Mouse (Mus musculus) hindbrain, embryonic 11.5 days (tissue): ENCODE data around the gene Fam162b. TPM values are rescaled to one million over a fixed set of nuclear protein-coding genes. Genes with fewer than 3 reads are reported as not detected.

ENCODE experiments used
- ATAC-seq: fragments of 200-750 bp; cut with Nextera tagmentation; 2 replicates; pipeline ENCODE4 v1.8.0; 2017; ENCODE audit warnings: mild to moderate bottlenecking, moderate TSS enrichment, moderate library complexity; ENCODE audit not compliant: low FRiP score
- DNase-seq: peaks from one replicate; pipeline ENCODE4 v3.0.0-alpha.2; 2015; ENCODE audit warnings: low spot score
- H3K27ac ChIP-seq: fragments of 300-500 bp; sonication (generic); 2 replicates; pipeline ENCODE4 v1.5.1; 2014; ENCODE audit warnings: mild to moderate bottlenecking, low read depth, low read length
- H3K27me3 ChIP-seq: fragments of 300-500 bp; sonication (generic); 2 replicates; pipeline ENCODE4 v1.6.1; 2014; ENCODE audit warnings: mild to moderate bottlenecking, low read length, moderate library complexity, mixed read lengths; ENCODE audit not compliant: control insufficient read depth, insufficient read depth
- H3K36me3 ChIP-seq: fragments of 300-500 bp; sonication (generic); 2 replicates; pipeline ENCODE4 v1.6.1; 2014; ENCODE audit warnings: mild to moderate bottlenecking, low read length, moderate library complexity, mixed read lengths; ENCODE audit not compliant: control insufficient read depth, insufficient read depth
- H3K4me1 ChIP-seq: fragments of 300-500 bp; sonication (generic); replicated peaks from 2 replicates; pipeline ENCODE4 v1.6.1; 2014; ENCODE audit warnings: low read length, mixed read lengths; ENCODE audit not compliant: control insufficient read depth, insufficient read depth
- H3K4me2 ChIP-seq: fragments of 300-500 bp; sonication (generic); replicated peaks from 2 replicates; pipeline ENCODE4 v1.6.1; 2014; ENCODE audit warnings: mild to moderate bottlenecking, low read depth, low read length
- H3K4me3 ChIP-seq: fragments of 300-500 bp; sonication (generic); 2 replicates; pipeline ENCODE4 v1.5.1; 2014; ENCODE audit warnings: low read depth, low read length
- H3K9ac ChIP-seq: fragments of 300-500 bp; sonication (generic); 2 replicates; pipeline ENCODE4 v1.6.1; 2014; ENCODE audit warnings: low read depth, low read length
- H3K9me3 ChIP-seq: fragments of 300-500 bp; sonication (generic); 2 replicates; pipeline ENCODE4 v1.6.1; 2016; ENCODE audit warnings: low read length; ENCODE audit not compliant: control insufficient read depth
- WGBS: fragments of 180-500 bp; shearing (Covaris S2); extraction: QIAGEN DNeasy Blood & Tissue Kit; methylation state at CpG from one replicate; pipeline ENCODE4 v1.1.7; 2014; 5-methylcytosine and 5-hydroxymethylcytosine counted together
- polyA plus RNA-seq: library from polyadenylated mRNA; unstranded; fragments of >200 nt; fragmentation: Nextera tagmentation; extraction: Ambion mirVana; gene quantifications from 2 replicates; pipeline ENCODE4 v1.2.1, GENCODE M21; 2014

Gene Fam162b
- 2.1 and 4.5 TPM in 2 replicates for polyA plus RNA-seq

GRCm38 (mm10) chr10:51590139-51590574, at the start of gene Fam162b:
Fam162b (minus strand) TSS chr10:51590517.
- no peak within 1 kb of the TSS for H3K27ac ChIP-seq
- no peaks in the 10 kb centered on the region for H3K4me1 ChIP-seq
- no peak within 1 kb of the TSS for H3K9ac ChIP-seq
- DNase-seq (peak; percentile 21), ATAC-seq (peak; percentile 60)
- H3K27me3 ChIP-seq = peaks cover 4% of the 10 kb centered on the region
- 2% methylated on average over 19 of the region's 19 CpGs for WGBS
- no peaks in the 10 kb centered on the region for H3K36me3 ChIP-seq
- H3K4me2 ChIP-seq = peak within 1 kb of the TSS; percentile 34
- H3K4me3 ChIP-seq = peak within 1 kb of the TSS; percentile 4; the same call in 1 of the 2 replicates
- no peaks in the 10 kb centered on the region for H3K9me3 ChIP-seq

GRCm38 (mm10) chr10:51631411-51632136, 41.3 kb upstream of the Fam162b start, which contains the start of gene Gprc6a:
Gprc6a (minus strand) TSS chr10:51631461.
- H3K9me3 ChIP-seq = no peaks in the 10 kb centered on the region
- no peak within 1 kb of the TSS for H3K27ac ChIP-seq
- DNase-seq (no peak), ATAC-seq (no peak)
- H3K4me1 ChIP-seq = no peaks in the 10 kb centered on the region
- H3K4me2 ChIP-seq = no peak within 1 kb of the TSS
- no peak within 1 kb of the TSS for H3K4me3 ChIP-seq
- 89% methylated on average over 8 of the region's 8 CpGs for WGBS
- no peaks in the 10 kb centered on the region for H3K27me3 ChIP-seq
- H3K36me3 ChIP-seq = no peaks in the 10 kb centered on the region
- no peak within 1 kb of the TSS for H3K9ac ChIP-seq

DNA sequence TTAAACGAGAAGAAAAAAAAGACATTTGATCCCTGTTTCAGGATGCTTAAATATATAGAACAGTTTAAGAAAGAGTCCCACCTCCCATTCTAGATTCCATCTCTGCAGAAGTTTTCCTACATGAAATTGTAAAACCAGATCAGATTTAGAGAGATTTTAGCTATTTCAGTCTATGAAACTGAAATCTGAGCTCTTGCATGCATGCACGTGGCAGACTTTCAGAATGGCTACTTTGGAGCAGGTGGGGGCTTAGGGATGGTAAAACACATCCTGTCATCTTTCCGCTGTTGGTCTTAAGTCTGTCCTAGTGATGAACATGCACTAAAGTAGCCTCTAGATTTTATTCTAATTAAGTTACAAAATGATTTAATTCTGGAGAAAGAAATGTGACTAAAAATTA, 30.9 kb upstream of the Fam162b start:
- Histone ChIP-seq H3K4me1 (no peaks in the 10 kb centered on the region), H3K9ac (no peak overlapping the region), H3K4me2 (no peak overlapping the region), H3K4me3 (no peak overlapping the region), H3K9me3 (no peaks in the 10 kb centered on the region), H3K36me3 (no peaks in the 10 kb centered on the region), H3K27ac (no peak overlapping the region), H3K27me3 (no peaks in the 10 kb centered on the region)
- DNase-seq (no peak), ATAC-seq (no peak)
- 84% methylated on average over 3 of the region's 3 CpGs for WGBS

- Histone ChIP-seq H3K4me1 (no peaks in the 10 kb centered on the region), H3K9ac (no peak overlapping the region), H3K27ac (no peak overlapping the region), H3K36me3 (no peaks in the 10 kb centered on the region), H3K27me3 (no peaks in the 10 kb centered on the region), H3K9me3 (no peaks in the 10 kb centered on the region), H3K4me2 (no peak overlapping the region), H3K4me3 (no peak overlapping the region)
- DNase-seq (no peak), ATAC-seq (no peak)
- WGBS = 72% methylated on average over 7 of the region's 7 CpGs
These were observed 29.8 kb upstream of the Fam162b start for GRCm38 (mm10) chr10:51620126-51620525.

GRCm38 (mm10) chr10:51618538-51618937, 28.2 kb upstream of the Fam162b start:
- H3K4me3 ChIP-seq = no peak overlapping the region
- 81% methylated on average over 2 of the region's 2 CpGs for WGBS
- DNase-seq = no peak
- ATAC-seq = no peak
- H3K27ac ChIP-seq = no peak overlapping the region
- no peaks in the 10 kb centered on the region for H3K27me3 ChIP-seq
- no peaks in the 10 kb centered on the region for H3K4me1 ChIP-seq
- no peak overlapping the region for H3K4me2 ChIP-seq
- no peaks in the 10 kb centered on the region for H3K9me3 ChIP-seq
- H3K9ac ChIP-seq = no peak overlapping the region
- no peaks in the 10 kb centered on the region for H3K36me3 ChIP-seq

DNA sequence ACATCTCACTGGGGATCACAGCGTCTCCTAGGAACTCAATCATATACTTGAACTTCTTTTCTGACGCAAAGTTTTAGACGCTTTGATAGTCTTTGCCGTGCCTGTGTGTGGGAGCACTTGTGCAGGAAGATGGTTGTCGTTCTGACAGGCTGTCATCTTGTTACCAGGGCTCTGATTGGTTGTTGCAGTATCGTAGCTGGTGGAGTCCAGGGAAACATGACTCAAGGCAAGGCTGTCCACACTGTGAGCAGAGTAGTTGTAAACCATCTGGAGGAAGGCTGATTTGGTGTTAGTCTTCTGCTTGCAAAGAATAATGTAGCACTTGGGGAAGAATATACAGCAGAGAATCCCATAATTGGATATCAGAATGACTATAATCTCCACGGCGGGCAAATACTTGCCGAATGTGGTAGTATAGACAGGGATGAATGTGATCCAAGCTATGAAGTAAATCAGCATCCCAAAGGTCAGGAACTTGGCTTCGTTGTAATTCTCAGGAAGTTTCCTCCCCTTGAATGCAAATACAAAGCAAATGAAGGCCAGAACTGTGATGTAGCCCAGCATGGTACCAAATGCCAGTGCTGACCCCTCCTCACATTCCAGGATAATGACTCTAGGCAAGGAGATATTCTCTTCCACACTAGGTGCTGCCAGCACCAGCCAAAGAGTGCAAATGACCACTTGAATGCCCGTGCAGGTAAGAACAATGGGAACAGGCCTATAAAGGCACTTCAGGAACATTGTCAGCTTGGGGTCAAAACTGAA, 24.7 kb upstream of the Fam162b start:
- Histone ChIP-seq H3K9ac (no peak overlapping the region), H3K27me3 (no peaks in the 10 kb centered on the region), H3K4me2 (no peak overlapping the region), H3K36me3 (no peaks in the 10 kb centered on the region), H3K27ac (no peak overlapping the region), H3K4me1 (no peaks in the 10 kb centered on the region), H3K9me3 (no peaks in the 10 kb centered on the region), H3K4me3 (no peak overlapping the region)
- ATAC-seq (no peak), DNase-seq (no peak)
- WGBS = 69% methylated on average over 11 of the region's 11 CpGs

DNA sequence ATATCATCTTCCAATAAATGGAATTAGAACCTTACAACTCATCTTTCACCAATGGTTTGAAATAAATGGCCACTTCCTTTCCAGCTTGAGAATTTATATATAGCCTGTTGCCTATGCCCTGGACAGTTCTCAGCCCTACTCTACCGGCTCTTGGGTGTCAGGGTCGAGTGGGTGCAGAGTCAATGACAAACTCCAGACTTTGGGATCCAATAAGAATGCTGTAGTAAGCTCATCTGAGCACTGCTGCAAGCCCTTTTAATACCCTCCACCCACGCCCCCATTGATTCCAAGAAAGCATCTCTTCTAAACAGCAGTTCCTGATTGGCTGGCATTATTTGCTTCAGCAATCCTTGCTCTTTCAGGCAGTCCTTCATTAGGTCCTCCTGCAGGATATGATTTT, 23.1 kb upstream of the Fam162b start:
- no peak overlapping the region for H3K4me3 ChIP-seq
- ATAC-seq = no peak
- no peak for DNase-seq
- H3K36me3 ChIP-seq = no peaks in the 10 kb centered on the region
- H3K4me1 ChIP-seq = no peaks in the 10 kb centered on the region
- no peak overlapping the region for H3K27ac ChIP-seq
- H3K9me3 ChIP-seq = no peaks in the 10 kb centered on the region
- no peak overlapping the region for H3K9ac ChIP-seq
- H3K4me2 ChIP-seq = no peak overlapping the region
- 77% methylated on average over 3 of the region's 3 CpGs for WGBS
- H3K27me3 ChIP-seq = no peaks in the 10 kb centered on the region

GRCm38 (mm10) chr10:51611969-51612682, 21.8 kb upstream of the Fam162b start:
- no peak for ATAC-seq
- Histone ChIP-seq H3K4me1 (no peaks in the 10 kb centered on the region), H3K4me2 (no peak overlapping the region), H3K9ac (no peak overlapping the region), H3K27me3 (no peaks in the 10 kb centered on the region), H3K27ac (no peak overlapping the region), H3K4me3 (no peak overlapping the region), H3K36me3 (no peaks in the 10 kb centered on the region), H3K9me3 (no peaks in the 10 kb centered on the region)
- WGBS = 87% methylated on average over 9 of the region's 9 CpGs
- DNase-seq = no peak
